Comparison of ENCODE assay signal across 8 mouse cellular contexts in genomic region chr5:34930151-34930975, GRCm38 (mm10). TPM values are rescaled to one million over a fixed set of nuclear protein-coding genes. Genes with fewer than 3 reads are reported as not detected.
DNase-seq lines count a peak whose midpoint lies in the region; ATAC-seq and TF ChIP-seq lines count a peak whose summit lies in the region.
"Had no signal": no experiment of that assay in that cellular context is flagged by ENCODE, and none has a peak within 500 bp of the region (broad histone marks: within the 10 kb centered on the region; RNA-seq: fewer than 3 reads in every experiment).

No protein-coding gene starts in this region.

- peaks cover 12% of the 10 kb centered on the region for H3K36me3 ChIP-seq in hindbrain, embryonic 13.5 days

- WGBS in hindbrain, embryonic 13.5 days = 71% methylated on average over 9 of the region's 9 CpGs

- TF ChIP-seq CTCF in layer of hippocampus, adult 2 months (conservative IDR thresholded peaks at IDR 0.05) = no peak

- no peak for DNase-seq in layer of hippocampus, adult 2 months (ENCODE audit: low spot score in 2 of 2)
- DNase-seq in layer of hippocampus, adult 9-11 months = no peak
- DNase-seq in c-Kit-positive CD71-positive TER-119-positive erythroid progenitor cells, embryonic 14.5 days (ENCODE audit: low spot score) = peak; percentile 80
- DNase-seq in right cerebral cortex, postnatal 36 days (ENCODE audit: low spot score in 2 of 2) = no peak
- DNase-seq in frontal cortex, postnatal 14 days (ENCODE audit: low spot score in 2 of 2) = no peak
- DNase-seq: adrenal gland, postnatal 25 days had no signal

- ATAC-seq in hindbrain, embryonic 13.5 days (ENCODE audit: low FRiP score) = no peak
- peak; percentile 73 for ATAC-seq in megakaryocyte-erythroid progenitor cell, adult 5-6 weeks (replicated peaks; ENCODE audit: low FRiP score, low TSS enrichment, poor library complexity, severe bottlenecking)

- H3K4me1 ChIP-seq in hindbrain, embryonic 13.5 days (replicated peaks) = peaks cover 24% of the 10 kb centered on the region

- H3K27me3 ChIP-seq in hindbrain, embryonic 13.5 days = no peaks in the 10 kb centered on the region

- H3K9me3 ChIP-seq in hindbrain, embryonic 13.5 days = no peaks in the 10 kb centered on the region

- H3K4me3 ChIP-seq in layer of hippocampus, adult 2 months = no peak overlapping the region
- H3K4me3 ChIP-seq in hindbrain, embryonic 13.5 days = no peak overlapping the region

- no peak overlapping the region for H3K4me2 ChIP-seq in hindbrain, embryonic 13.5 days

- no peak overlapping the region for H3K9ac ChIP-seq in hindbrain, embryonic 13.5 days

- peak overlapping the region; percentile 72 for H3K27ac ChIP-seq in layer of hippocampus, adult 2 months
- peak overlapping the region; percentile 52; the same call in 1 of the 2 replicates for H3K27ac ChIP-seq in hindbrain, embryonic 13.5 days

RNA-seq across cellular contexts. Expression of gene Rgs12, which starts 18.9 kb away (rescaled TPM):
- 10 to 100 TPM; 43.2 to 52.5 TPM for total RNA-seq in layer of hippocampus, adult 2 months (2021)
- 54.9 and 59.1 TPM in 2 replicates for polyA plus RNA-seq in hindbrain, embryonic 13.5 days (2015; fragmentation: Nextera tagmentation; extraction: Ambion mirVana)
- total RNA-seq in megakaryocyte-erythroid progenitor cell, adult 5-6 weeks (2014; fragmentation: Nextera tagmentation) = 40.7 and 47.4 TPM in 2 replicates
- total RNA-seq in megakaryocyte-erythroid progenitor cell, adult 5-6 weeks (2017) = 30.6 and 38.2 TPM in 2 replicates

RNA-seq across cellular contexts. Expression of gene Msantd1, which starts 22.6 kb away (rescaled TPM):
- 1 to 10 TPM; 6.1 to 7.0 TPM for total RNA-seq in layer of hippocampus, adult 2 months (2021)
- polyA plus RNA-seq in hindbrain, embryonic 13.5 days (2015; fragmentation: Nextera tagmentation; extraction: Ambion mirVana) = 2.5 and 2.6 TPM in 2 replicates
- 2.9 and 4.5 TPM in 2 replicates for total RNA-seq in megakaryocyte-erythroid progenitor cell, adult 5-6 weeks (2014; fragmentation: Nextera tagmentation)
- total RNA-seq in megakaryocyte-erythroid progenitor cell, adult 5-6 weeks (2017) = 0.38 TPM in 1 of 2 replicates, not detected in the other
